Mouse (Mus musculus): ENCODE measurements around the gene Baiap2l1. TPM values are rescaled to one million over a fixed set of nuclear protein-coding genes. Genes with fewer than 3 reads are reported as not detected.

Gene Baiap2l1
- polyA plus RNA-seq, 1 experiment from 2014 or later = 6.8 TPM

GRCm38 (mm10) chr5:144261309-144261708 is 96.6 kb downstream of the Baiap2l1 start:
- Histone ChIP-seq H3K9me3 (ENCODE audit: control insufficient read depth, low read length) (no peaks in the 10 kb centered on the region), H3K27ac (ENCODE audit: low read depth, low read length) (no peak overlapping the region), H3K4me1 (replicated peaks; ENCODE audit: control insufficient read depth, insufficient read depth, low read length) (peaks cover 32% of the 10 kb centered on the region), H3K27me3 (replicated peaks; ENCODE audit: control insufficient read depth, insufficient read depth, low read length) (no peaks in the 10 kb centered on the region), H3K9ac (ENCODE audit: low read depth, low read length) (no peak overlapping the region), H3K4me3 (ENCODE audit: low read depth, low read length) (no peak overlapping the region), H3K36me3 (ENCODE audit: control insufficient read depth, insufficient read depth, low read length) (peaks cover 7% of the 10 kb centered on the region), H3K4me2 (no peak overlapping the region)
- ATAC-seq (replicated peaks; ENCODE audit: low FRiP score) = no peak
- 87% methylated on average over 9 of the region's 9 CpGs for WGBS
- DNase-seq (ENCODE audit: low spot score) = no peak

DNA sequence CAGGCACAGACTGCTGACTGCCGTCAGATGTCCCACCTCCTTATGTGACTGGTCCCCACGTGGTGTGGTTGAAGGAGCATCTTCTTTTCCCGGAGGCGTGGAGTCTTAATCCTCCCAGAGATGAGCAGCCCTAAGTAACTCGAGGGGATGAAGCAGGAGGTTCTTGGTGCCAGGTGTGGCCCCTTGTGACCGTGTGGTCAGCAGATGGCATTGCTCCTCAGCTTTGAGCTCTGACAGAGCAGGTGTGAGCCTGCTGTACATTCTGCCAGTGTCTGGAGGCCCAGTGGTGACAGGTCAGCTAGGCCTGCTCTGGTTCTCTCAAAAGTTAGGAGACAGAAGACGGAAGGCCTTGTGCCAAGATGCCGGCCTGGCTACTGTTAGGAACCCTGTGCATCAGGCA is 97.4 kb downstream of the Baiap2l1 start:
- H3K36me3 ChIP-seq (ENCODE audit: control insufficient read depth, insufficient read depth, low read length) = peaks cover 5% of the 10 kb centered on the region
- H3K27me3 ChIP-seq (replicated peaks; ENCODE audit: control insufficient read depth, insufficient read depth, low read length) = no peaks in the 10 kb centered on the region
- H3K27ac ChIP-seq (ENCODE audit: low read depth, low read length) = no peak overlapping the region
- DNase-seq (ENCODE audit: low spot score) (no peak), ATAC-seq (replicated peaks; ENCODE audit: low FRiP score) (no peak)
- H3K9me3 ChIP-seq (ENCODE audit: control insufficient read depth, low read length) = no peaks in the 10 kb centered on the region
- H3K9ac ChIP-seq (ENCODE audit: low read depth, low read length) = no peak overlapping the region
- no peak overlapping the region for H3K4me2 ChIP-seq
- H3K4me1 ChIP-seq (replicated peaks; ENCODE audit: control insufficient read depth, insufficient read depth, low read length) = peaks cover 32% of the 10 kb centered on the region
- WGBS = 83% methylated on average over 8 of the region's 8 CpGs
- H3K4me3 ChIP-seq (ENCODE audit: low read depth, low read length) = no peak overlapping the region

DNA sequence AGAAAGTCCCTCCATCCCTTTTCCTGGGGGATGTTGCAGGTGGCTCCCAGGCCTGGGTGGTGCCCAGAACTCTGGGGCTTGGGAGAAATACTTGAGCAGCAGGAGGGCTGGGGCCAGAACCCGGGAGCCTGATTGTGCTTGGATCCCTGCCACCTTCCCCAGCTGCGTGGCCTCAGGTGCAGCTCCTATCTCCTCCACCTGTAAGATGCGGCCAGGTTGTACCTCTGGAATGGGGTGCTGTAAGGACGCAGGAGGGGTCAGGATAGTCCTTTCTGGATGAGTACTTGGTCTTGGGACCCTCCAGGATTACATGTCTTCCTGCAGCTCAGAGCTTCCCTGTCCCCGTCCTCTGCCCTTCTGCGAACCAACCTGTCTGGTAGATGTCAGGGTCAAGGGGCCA is 98.7 kb downstream of the Baiap2l1 start:
- Histone ChIP-seq H3K4me2 (no peak overlapping the region), H3K4me1 (replicated peaks; ENCODE audit: control insufficient read depth, insufficient read depth, low read length) (peaks cover 37% of the 10 kb centered on the region), H3K27me3 (replicated peaks; ENCODE audit: control insufficient read depth, insufficient read depth, low read length) (no peaks in the 10 kb centered on the region), H3K36me3 (ENCODE audit: control insufficient read depth, insufficient read depth, low read length) (peaks cover 3% of the 10 kb centered on the region), H3K27ac (ENCODE audit: low read depth, low read length) (no peak overlapping the region), H3K9ac (ENCODE audit: low read depth, low read length) (no peak overlapping the region), H3K4me3 (ENCODE audit: low read depth, low read length) (no peak overlapping the region), H3K9me3 (ENCODE audit: control insufficient read depth, low read length) (no peaks in the 10 kb centered on the region)
- DNase-seq (ENCODE audit: low spot score) (no peak), ATAC-seq (replicated peaks; ENCODE audit: low FRiP score) (no peak)
- WGBS = 82% methylated on average over 6 of the region's 6 CpGs

GRCm38 (mm10) chr5:144258687-144259086 is 99.2 kb downstream of the Baiap2l1 start:
- peaks cover 3% of the 10 kb centered on the region for H3K36me3 ChIP-seq (ENCODE audit: control insufficient read depth, insufficient read depth, low read length)
- peaks cover 37% of the 10 kb centered on the region for H3K4me1 ChIP-seq (replicated peaks; ENCODE audit: control insufficient read depth, insufficient read depth, low read length)
- H3K4me3 ChIP-seq (ENCODE audit: low read depth, low read length) = no peak overlapping the region
- H3K4me2 ChIP-seq = no peak overlapping the region; the same call in 1 of the 2 replicates
- DNase-seq (ENCODE audit: low spot score) (no peak), ATAC-seq (replicated peaks; ENCODE audit: low FRiP score) (no peak)
- no peak overlapping the region for H3K9ac ChIP-seq (ENCODE audit: low read depth, low read length)
- no peaks in the 10 kb centered on the region for H3K27me3 ChIP-seq (replicated peaks; ENCODE audit: control insufficient read depth, insufficient read depth, low read length)
- 38% methylated on average over 2 of the region's 2 CpGs for WGBS
- H3K27ac ChIP-seq (ENCODE audit: low read depth, low read length) = no peak overlapping the region
- no peaks in the 10 kb centered on the region for H3K9me3 ChIP-seq (ENCODE audit: control insufficient read depth, low read length)

GRCm38 (mm10) chr5:144258131-144258611 is 99.7 kb downstream of the Baiap2l1 start:
- peaks cover 1% of the 10 kb centered on the region for H3K36me3 ChIP-seq (ENCODE audit: control insufficient read depth, insufficient read depth, low read length)
- no peak overlapping the region for H3K4me3 ChIP-seq (ENCODE audit: low read depth, low read length)
- H3K27me3 ChIP-seq (replicated peaks; ENCODE audit: control insufficient read depth, insufficient read depth, low read length) = no peaks in the 10 kb centered on the region
- no peak overlapping the region for H3K27ac ChIP-seq (ENCODE audit: low read depth, low read length)
- no peak for ATAC-seq (replicated peaks; ENCODE audit: low FRiP score)
- peak overlapping the region; percentile 25 for H3K4me2 ChIP-seq
- DNase-seq (ENCODE audit: low spot score) = no peak
- H3K4me1 ChIP-seq (replicated peaks; ENCODE audit: control insufficient read depth, insufficient read depth, low read length) = peaks cover 37% of the 10 kb centered on the region
- 57% methylated on average over 14 of the region's 14 CpGs for WGBS
- no peak overlapping the region for H3K9ac ChIP-seq (ENCODE audit: low read depth, low read length)
- no peaks in the 10 kb centered on the region for H3K9me3 ChIP-seq (ENCODE audit: control insufficient read depth, low read length)

DNA sequence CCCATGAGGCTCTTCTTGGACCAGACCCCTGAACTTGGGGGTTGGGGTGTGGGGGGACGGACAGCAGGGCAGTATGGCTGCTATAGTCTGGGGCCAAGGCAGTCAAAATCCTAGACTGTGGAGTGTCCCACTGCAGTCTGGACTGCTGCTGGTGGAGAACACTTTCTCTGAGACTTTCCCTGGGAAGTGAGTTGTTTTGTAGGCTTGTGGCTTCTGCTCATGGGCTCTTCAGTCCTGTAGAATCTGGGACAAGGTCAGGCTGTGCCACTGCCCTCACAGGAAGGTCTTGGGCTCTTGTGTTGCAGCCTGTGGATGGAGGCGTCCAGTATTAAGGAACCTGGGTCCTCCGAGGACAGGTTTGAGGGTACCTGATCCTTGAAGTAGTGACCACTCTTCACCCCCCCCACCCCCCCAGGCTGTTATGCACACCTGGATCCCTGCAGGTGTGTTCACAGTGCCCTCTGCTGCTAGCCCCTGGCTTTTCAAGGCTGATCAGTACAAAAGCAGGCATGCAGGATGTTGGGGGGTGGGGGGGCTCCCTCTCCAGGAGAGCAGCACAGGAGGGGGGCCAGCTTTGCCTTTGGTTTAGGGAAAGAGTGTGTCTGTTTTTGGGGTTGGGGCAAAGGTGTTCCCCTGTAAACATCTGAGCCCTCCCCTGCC is 100.3 kb downstream of the Baiap2l1 start:
- Histone ChIP-seq H3K4me2 (peak overlapping the region; percentile 84), H3K36me3 (ENCODE audit: control insufficient read depth, insufficient read depth, low read length) (no peaks in the 10 kb centered on the region; the same call in 1 of the 2 replicates), H3K4me1 (replicated peaks; ENCODE audit: control insufficient read depth, insufficient read depth, low read length) (peaks cover 37% of the 10 kb centered on the region), H3K4me3 (ENCODE audit: low read depth, low read length) (0 out of 2 replicates have a peak overlapping the region, but pooled peaks have one; percentile 90), H3K27ac (ENCODE audit: low read depth, low read length) (no peak overlapping the region), H3K9ac (ENCODE audit: low read depth, low read length) (no peak overlapping the region), H3K9me3 (ENCODE audit: control insufficient read depth, low read length) (no peaks in the 10 kb centered on the region), H3K27me3 (replicated peaks; ENCODE audit: control insufficient read depth, insufficient read depth, low read length) (no peaks in the 10 kb centered on the region)
- DNase-seq (ENCODE audit: low spot score) (no peak), ATAC-seq (replicated peaks; ENCODE audit: low FRiP score) (no peak)
- WGBS = 69% methylated on average over 3 of the region's 3 CpGs

- Histone ChIP-seq H3K4me2 (peak overlapping the region; percentile 84), H3K9ac (ENCODE audit: low read depth, low read length) (peak overlapping the region; percentile 90; the same call in 1 of the 2 replicates), H3K27me3 (replicated peaks; ENCODE audit: control insufficient read depth, insufficient read depth, low read length) (no peaks in the 10 kb centered on the region), H3K36me3 (ENCODE audit: control insufficient read depth, insufficient read depth, low read length) (no peaks in the 10 kb centered on the region; the same call in 1 of the 2 replicates), H3K4me3 (ENCODE audit: low read depth, low read length) (peak overlapping the region; percentile 90), H3K4me1 (replicated peaks; ENCODE audit: control insufficient read depth, insufficient read depth, low read length) (peaks cover 37% of the 10 kb centered on the region), H3K27ac (ENCODE audit: low read depth, low read length) (peak overlapping the region; percentile 86; the same call in 1 of the 2 replicates), H3K9me3 (ENCODE audit: control insufficient read depth, low read length) (no peaks in the 10 kb centered on the region)
- WGBS = 46% methylated on average over 1 of the region's 1 CpGs
- DNase-seq (ENCODE audit: low spot score) (no peak), ATAC-seq (replicated peaks; ENCODE audit: low FRiP score) (no peak)
Measured at GRCm38 (mm10) chr5:144256888-144257287, 101.0 kb downstream of the Baiap2l1 start.

DNA sequence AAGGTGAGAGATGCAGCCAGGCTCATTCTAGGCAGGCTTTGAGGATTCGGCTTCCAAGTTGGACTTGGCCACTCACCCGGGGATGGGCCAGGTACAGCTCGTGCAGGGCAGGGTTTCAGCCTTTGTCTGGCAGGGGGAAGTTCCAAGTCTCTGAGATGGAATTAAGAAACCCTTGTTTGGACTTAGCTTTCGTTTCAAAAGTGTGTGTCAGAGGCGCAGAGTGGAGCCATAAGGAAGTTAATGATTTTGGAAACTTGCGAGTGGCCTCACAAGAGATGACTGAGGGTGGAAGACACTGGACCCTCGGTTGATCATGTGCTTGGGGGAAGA is 101.4 kb downstream of the Baiap2l1 start:
- no peaks in the 10 kb centered on the region; the same call in 1 of the 2 replicates for H3K36me3 ChIP-seq (ENCODE audit: control insufficient read depth, insufficient read depth, low read length)
- WGBS = 24% methylated on average over 7 of the region's 7 CpGs

More for the DNA sequence above, 101.4 kb downstream of the Baiap2l1 start:
- DNase-seq (ENCODE audit: low spot score) = no peak
- Histone ChIP-seq H3K4me2 (peak overlapping the region; percentile 84), H3K27ac (ENCODE audit: low read depth, low read length) (peak overlapping the region; percentile 86; the same call in 1 of the 2 replicates), H3K4me3 (ENCODE audit: low read depth, low read length) (peak overlapping the region; percentile 90), H3K27me3 (replicated peaks; ENCODE audit: control insufficient read depth, insufficient read depth, low read length) (no peaks in the 10 kb centered on the region), H3K4me1 (replicated peaks; ENCODE audit: control insufficient read depth, insufficient read depth, low read length) (peaks cover 37% of the 10 kb centered on the region), H3K9me3 (ENCODE audit: control insufficient read depth, low read length) (no peaks in the 10 kb centered on the region), H3K9ac (ENCODE audit: low read depth, low read length) (peak overlapping the region; percentile 90)
- no peak for ATAC-seq (replicated peaks; ENCODE audit: low FRiP score)
